Mouse (Mus musculus) heart, embryonic 14.5 days (tissue): ENCODE results near the gene Olfr994. TPM values are rescaled to one million over a fixed set of nuclear protein-coding genes. Genes with fewer than 3 reads are reported as not detected.

Source experiments
- polyA plus RNA-seq: library from polyadenylated mRNA; unstranded; fragments of >200 nt; fragmentation: Nextera tagmentation; extraction: Ambion mirVana; gene quantifications from 2 replicates; pipeline ENCODE4 v1.2.1, GENCODE M21; 2014

Olfr994 gene
- polyA plus RNA-seq, 1 experiment from 2014 or later, result not detected

Other genes starting within 250 kb of the Olfr994 start
- 0.20 and 0.53 TPM in 2 replicates for gene Lrrc55, start 239.3 kb downstream of the Olfr994 start, polyA plus RNA-seq
- not detected in 2 replicates for gene Olfr987, start 97.1 kb downstream of the Olfr994 start, polyA plus RNA-seq
- gene Olfr988, start 73.2 kb downstream of the Olfr994 start, polyA plus RNA-seq, result not detected in 2 replicates
- gene Olfr992, start 27.0 kb downstream of the Olfr994 start, polyA plus RNA-seq, result not detected in 2 replicates
- gene Olfr993, start 21.6 kb downstream of the Olfr994 start, polyA plus RNA-seq, result not detected in 2 replicates
- not detected in 2 replicates for gene Olfr995, start 7.2 kb upstream of the Olfr994 start, polyA plus RNA-seq
- not detected in 2 replicates for gene 4833423E24Rik, start 82.6 kb upstream of the Olfr994 start, polyA plus RNA-seq
- not detected in 2 replicates for gene Olfr996, start 142.8 kb upstream of the Olfr994 start, polyA plus RNA-seq
- not detected in 2 replicates for gene Olfr998, start 152.5 kb upstream of the Olfr994 start, polyA plus RNA-seq
- not detected in 2 replicates for gene Olfr1000, start 175.5 kb upstream of the Olfr994 start, polyA plus RNA-seq
- not detected in 2 replicates for gene Olfr1002, start 214.3 kb upstream of the Olfr994 start, polyA plus RNA-seq
- gene Olfr154, start 228.0 kb upstream of the Olfr994 start, polyA plus RNA-seq, result not detected in 2 replicates
- not detected in 2 replicates for gene Olfr1006, start 242.3 kb upstream of the Olfr994 start, polyA plus RNA-seq